Mouse (Mus musculus): ENCODE data around the gene Dnajb6.

DNA sequence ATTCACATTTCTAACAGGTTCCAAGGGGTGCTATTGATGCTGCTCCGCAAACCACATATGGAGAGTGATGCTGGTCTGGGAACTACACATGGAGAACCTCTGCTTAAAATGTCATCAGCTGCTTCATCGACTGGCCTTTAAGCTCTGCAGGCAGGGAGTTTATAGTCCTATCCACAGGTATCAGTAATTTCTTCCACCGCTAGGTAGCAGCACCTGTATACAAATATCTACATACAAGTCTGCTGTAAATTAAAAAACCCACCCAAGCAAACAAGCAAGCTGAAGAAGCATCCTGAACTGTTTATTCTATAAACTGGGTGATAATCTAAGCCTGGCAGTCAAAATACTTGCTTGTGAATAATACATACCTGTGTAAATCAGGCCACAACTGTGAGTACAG lies 89.3 kb downstream of the Dnajb6 start:
- TF ChIP-seq CTCF (IDR thresholded peaks at IDR 0.05; ENCODE audit: low read depth, low read length) (no peak), TAL1 (conservative IDR thresholded peaks at IDR 0.05; ENCODE audit: low read depth, low read length) (no peak)
